Mouse (Mus musculus): ENCODE data around the gene Grap2. TPM values are rescaled to one million over a fixed set of nuclear protein-coding genes. Genes with fewer than 3 reads are reported as not detected.

Grap2 gene
- polyA plus RNA-seq, 1 experiment: under 0.01 TPM

DNA sequence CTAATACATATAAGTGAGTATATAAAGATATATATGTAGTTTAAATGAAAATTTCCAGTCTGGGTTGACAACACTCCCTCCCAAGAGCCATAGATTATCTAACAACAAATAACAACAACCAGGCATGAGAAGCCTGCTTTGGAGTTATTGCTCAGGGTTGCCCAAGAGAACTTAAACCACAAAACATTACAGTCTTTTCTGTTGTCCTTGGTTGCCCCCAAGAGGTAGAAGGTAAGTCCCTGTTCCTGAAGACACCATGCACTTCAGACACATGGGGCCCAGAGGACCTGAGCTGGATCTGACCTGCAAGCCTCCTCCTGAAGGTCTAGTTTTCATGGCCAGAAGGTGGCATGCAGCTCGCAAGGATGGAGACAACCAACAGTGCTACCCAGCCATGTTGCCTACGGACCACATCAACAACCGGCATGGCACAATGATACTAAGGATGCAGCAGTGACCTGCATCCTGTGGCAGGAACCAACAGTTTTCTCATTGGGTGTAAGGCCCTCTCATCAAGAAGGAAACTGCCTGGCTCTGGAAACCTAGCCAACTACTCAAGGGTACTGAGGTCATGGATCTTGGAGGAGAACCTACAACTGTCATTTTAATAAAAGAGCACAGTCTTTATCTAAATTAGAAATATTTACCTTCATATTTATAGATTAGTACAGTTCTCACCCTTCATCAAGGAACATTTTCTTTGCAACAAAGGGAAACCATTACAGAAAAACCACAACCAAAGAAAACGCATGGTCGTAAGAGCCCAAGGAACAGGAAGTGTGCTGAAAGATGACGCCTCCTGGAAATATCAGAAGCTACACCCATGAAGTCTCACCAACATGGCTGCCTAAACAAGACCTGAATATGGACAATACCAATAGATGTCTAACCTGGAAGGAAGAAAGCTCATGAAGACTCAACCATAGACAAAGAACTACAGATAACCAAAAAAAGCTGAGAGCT is 17.3 kb upstream of the Grap2 start:
- Histone ChIP-seq H3K4me3 (ENCODE audit: insufficient read depth, poor library complexity, severe bottlenecking) (no peak overlapping the region), H3K79me2 (ENCODE audit: control insufficient read depth, insufficient read depth) (no peaks in the 10 kb centered on the region), H3K36me3 (ENCODE audit: control insufficient read depth, insufficient read depth) (no peaks in the 10 kb centered on the region), H3K27me3 (ENCODE audit: control insufficient read depth, insufficient read depth, insufficient read length) (no peaks in the 10 kb centered on the region), H3ac (ENCODE audit: control insufficient read depth, insufficient read length, low read depth) (no peak overlapping the region), H3K79me3 (ENCODE audit: low read depth) (no peaks in the 10 kb centered on the region)
- TF ChIP-seq USF1 (IDR thresholded peaks at IDR 0.05; ENCODE audit: low read depth) (no peak), CTCF (IDR thresholded peaks at IDR 0.05; ENCODE audit: control insufficient read depth, insufficient read depth, insufficient read length) (no peak), MAX (IDR thresholded peaks at IDR 0.05) (no peak), MYOD1 (IDR thresholded peaks at IDR 0.05; ENCODE audit: control insufficient read depth, insufficient read length, low read depth) (no peak), FOSL1 (IDR thresholded peaks at IDR 0.05; ENCODE audit: insufficient read depth, low read length, poor library complexity, severe bottlenecking) (no peak), MYOG (IDR thresholded peaks at IDR 0.05; ENCODE audit: control insufficient read depth, extremely low read depth, insufficient read length) (no peak), CEBPB (IDR thresholded peaks at IDR 0.05; ENCODE audit: low read depth) (no peak)

DNA sequence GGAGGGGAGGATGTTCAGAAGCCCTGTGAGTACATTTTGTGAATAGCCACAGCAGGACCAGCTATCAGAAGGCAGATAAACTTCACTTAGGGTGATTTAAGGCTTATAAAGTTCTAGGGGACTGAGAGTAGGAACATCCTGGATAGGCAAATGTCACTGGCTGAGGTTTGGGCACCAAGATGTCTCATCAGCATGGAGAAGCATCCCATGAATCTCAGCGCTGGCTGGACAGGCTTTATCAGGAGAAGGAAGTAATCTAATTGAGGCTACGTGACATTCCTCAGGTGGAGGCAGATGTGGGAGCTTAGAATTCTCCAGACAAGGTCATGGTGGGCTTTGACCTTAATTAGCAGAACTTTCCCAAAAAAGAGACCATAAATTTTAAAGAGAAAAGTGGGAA is 16.4 kb upstream of the Grap2 start:
- Histone ChIP-seq H3K27me3 (ENCODE audit: control insufficient read depth, insufficient read depth, insufficient read length) (no peaks in the 10 kb centered on the region), H3K4me3 (ENCODE audit: insufficient read depth, poor library complexity, severe bottlenecking) (no peak overlapping the region), H3ac (ENCODE audit: control insufficient read depth, insufficient read length, low read depth) (no peak overlapping the region), H3K36me3 (ENCODE audit: control insufficient read depth, insufficient read depth) (no peaks in the 10 kb centered on the region), H3K79me3 (ENCODE audit: low read depth) (no peaks in the 10 kb centered on the region), H3K79me2 (ENCODE audit: control insufficient read depth, insufficient read depth) (no peaks in the 10 kb centered on the region)
- TF ChIP-seq FOSL1 (IDR thresholded peaks at IDR 0.05; ENCODE audit: insufficient read depth, low read length, poor library complexity, severe bottlenecking) (no peak), CTCF (IDR thresholded peaks at IDR 0.05; ENCODE audit: control insufficient read depth, insufficient read depth, insufficient read length) (no peak), MAX (IDR thresholded peaks at IDR 0.05) (no peak), MYOG (IDR thresholded peaks at IDR 0.05; ENCODE audit: control insufficient read depth, extremely low read depth, insufficient read length) (no peak), USF1 (IDR thresholded peaks at IDR 0.05; ENCODE audit: low read depth) (no peak), CEBPB (IDR thresholded peaks at IDR 0.05; ENCODE audit: low read depth) (no peak), MYOD1 (IDR thresholded peaks at IDR 0.05; ENCODE audit: control insufficient read depth, insufficient read length, low read depth) (no peak)

DNA sequence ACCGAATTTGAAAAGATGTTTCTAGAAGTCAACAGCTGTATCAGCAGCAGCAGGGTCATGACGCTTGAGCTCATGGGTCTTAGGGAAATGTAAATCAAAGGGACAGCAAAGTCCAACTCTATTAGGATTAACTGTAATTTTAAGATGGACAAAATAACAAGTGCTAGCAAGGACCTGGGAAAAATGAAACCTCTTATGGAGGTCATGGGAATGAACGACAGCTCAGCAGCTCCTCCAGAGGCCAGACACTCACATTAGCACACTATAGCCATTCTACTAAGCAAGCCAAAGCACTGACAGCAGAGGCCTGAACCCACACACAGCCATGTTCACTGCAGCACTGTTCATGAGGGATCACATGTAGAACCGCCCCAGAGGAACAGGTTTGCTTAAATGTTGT is 14.6 kb upstream of the Grap2 start:
- Histone ChIP-seq H3K4me3 (ENCODE audit: insufficient read depth, poor library complexity, severe bottlenecking) (no peak overlapping the region), H3K79me3 (ENCODE audit: low read depth) (no peaks in the 10 kb centered on the region), H3ac (ENCODE audit: control insufficient read depth, insufficient read length, low read depth) (no peak overlapping the region), H3K79me2 (ENCODE audit: control insufficient read depth, insufficient read depth) (no peaks in the 10 kb centered on the region), H3K27me3 (ENCODE audit: control insufficient read depth, insufficient read depth, insufficient read length) (no peaks in the 10 kb centered on the region), H3K36me3 (ENCODE audit: control insufficient read depth, insufficient read depth) (no peaks in the 10 kb centered on the region)
- no peak for TF ChIP-seq MYOD1 (IDR thresholded peaks at IDR 0.05; ENCODE audit: control insufficient read depth, insufficient read length, low read depth)
- no peak for TF ChIP-seq MAX (IDR thresholded peaks at IDR 0.05)
- TF ChIP-seq CTCF (IDR thresholded peaks at IDR 0.05; ENCODE audit: control insufficient read depth, insufficient read depth, insufficient read length): no peak
- TF ChIP-seq FOSL1 (IDR thresholded peaks at IDR 0.05; ENCODE audit: insufficient read depth, low read length, poor library complexity, severe bottlenecking): no peak
- no peak for TF ChIP-seq CEBPB (IDR thresholded peaks at IDR 0.05; ENCODE audit: low read depth)
- TF ChIP-seq MYOG (IDR thresholded peaks at IDR 0.05; ENCODE audit: control insufficient read depth, extremely low read depth, insufficient read length): no peak
- no peak for TF ChIP-seq USF1 (IDR thresholded peaks at IDR 0.05; ENCODE audit: low read depth)

- no peaks in the 10 kb centered on the region for H3K79me3 ChIP-seq (ENCODE audit: low read depth)
- no peaks in the 10 kb centered on the region for H3K27me3 ChIP-seq (ENCODE audit: control insufficient read depth, insufficient read depth, insufficient read length)
- no peaks in the 10 kb centered on the region for H3K36me3 ChIP-seq (ENCODE audit: control insufficient read depth, insufficient read depth)
- H3K4me3 ChIP-seq (ENCODE audit: insufficient read depth, poor library complexity, severe bottlenecking): no peak overlapping the region
- H3K79me2 ChIP-seq (ENCODE audit: control insufficient read depth, insufficient read depth): no peaks in the 10 kb centered on the region
- H3ac ChIP-seq (ENCODE audit: control insufficient read depth, insufficient read length, low read depth): no peak overlapping the region
- TF ChIP-seq MYOD1 (IDR thresholded peaks at IDR 0.05; ENCODE audit: control insufficient read depth, insufficient read length, low read depth): no peak
- no peak for TF ChIP-seq FOSL1 (IDR thresholded peaks at IDR 0.05; ENCODE audit: insufficient read depth, low read length, poor library complexity, severe bottlenecking)
- no peak for TF ChIP-seq CEBPB (IDR thresholded peaks at IDR 0.05; ENCODE audit: low read depth)
- no peak for TF ChIP-seq USF1 (IDR thresholded peaks at IDR 0.05; ENCODE audit: low read depth)
- no peak for TF ChIP-seq CTCF (IDR thresholded peaks at IDR 0.05; ENCODE audit: control insufficient read depth, insufficient read depth, insufficient read length)
These were observed 12.9 kb upstream of the Grap2 start for GRCm38 (mm10) chr15:80559534-80559933.

- Histone ChIP-seq H3K27me3 (ENCODE audit: control insufficient read depth, insufficient read depth, insufficient read length) (no peaks in the 10 kb centered on the region), H3K36me3 (ENCODE audit: control insufficient read depth, insufficient read depth) (no peaks in the 10 kb centered on the region), H3ac (ENCODE audit: control insufficient read depth, insufficient read length, low read depth) (peak overlapping the region; percentile 19), H3K4me3 (ENCODE audit: insufficient read depth, poor library complexity, severe bottlenecking) (no peak overlapping the region), H3K79me2 (ENCODE audit: control insufficient read depth, insufficient read depth) (no peaks in the 10 kb centered on the region), H3K79me3 (ENCODE audit: low read depth) (no peaks in the 10 kb centered on the region)
- peak; percentile 26 for TF ChIP-seq USF1 (IDR thresholded peaks at IDR 0.05; ENCODE audit: low read depth)
- peak; percentile 63 for TF ChIP-seq MAX (IDR thresholded peaks at IDR 0.05)
- no peak for TF ChIP-seq CTCF (IDR thresholded peaks at IDR 0.05; ENCODE audit: control insufficient read depth, insufficient read depth, insufficient read length)
These were observed 12.4 kb upstream of the Grap2 start for GRCm38 (mm10) chr15:80559978-80560377.
